Mouse (Mus musculus): ENCODE measurements around the gene Lbhd1. TPM values are rescaled to one million over a fixed set of nuclear protein-coding genes. Genes with fewer than 3 reads are reported as not detected.
"Not testable (repeated sequence)": the region's sequence is repeated elsewhere in the genome, so short reads cannot be mapped to it uniquely, and the experiment has no call there.

The Lbhd1 gene
- polyA plus RNA-seq, 1 experiment from 2014 or later, result 47.2 TPM

DNA sequence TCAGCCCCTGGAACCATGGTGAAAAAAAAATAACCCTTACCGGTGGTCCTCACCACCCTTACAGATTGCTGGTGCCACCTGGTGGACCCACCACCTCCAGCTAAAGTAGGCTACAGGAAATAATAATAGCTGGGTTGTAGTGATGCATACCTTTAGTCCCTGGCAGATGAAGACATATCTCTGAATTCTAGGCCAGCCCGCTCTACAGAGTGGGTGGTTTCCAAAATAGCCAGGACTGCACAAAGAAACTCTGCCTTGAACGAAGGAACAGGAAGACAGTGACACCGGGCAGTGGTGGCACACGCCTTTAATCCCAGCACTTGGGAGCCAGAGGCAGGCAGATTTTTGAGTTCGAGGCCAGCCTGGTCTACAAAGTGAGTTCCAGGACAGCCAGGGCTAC is 19.3 kb upstream of the Lbhd1 start:
- no peak overlapping the region for H3K9ac ChIP-seq (ENCODE audit: low read length)
- no peaks in the 10 kb centered on the region for H3K9me3 ChIP-seq (ENCODE audit: control insufficient read depth, low read length)
- no peak for ATAC-seq (ENCODE audit: low FRiP score, low TSS enrichment)
- H3K4me1 ChIP-seq (replicated peaks; ENCODE audit: control insufficient read depth, insufficient read depth), result no peaks in the 10 kb centered on the region
- no peaks in the 10 kb centered on the region for H3K27me3 ChIP-seq (ENCODE audit: control insufficient read depth, insufficient read depth, low read length)
- DNase-seq (ENCODE audit: low spot score), result no peak
- H3K4me2 ChIP-seq (replicated peaks; ENCODE audit: low read depth), result no peak overlapping the region
- H3K27ac ChIP-seq (replicated peaks), result no peak overlapping the region
- 78% methylated on average over 6 of the region's 6 CpGs for WGBS
- no peak overlapping the region for H3K4me3 ChIP-seq (ENCODE audit: low read depth, low read length)
- no peaks in the 10 kb centered on the region for H3K36me3 ChIP-seq (ENCODE audit: control insufficient read depth, insufficient read depth, low read length)
- TF ChIP-seq EP300 (optimal IDR thresholded peaks at IDR 0.05), result no peak
- TF ChIP-seq CTCF (IDR thresholded peaks at IDR 0.05; ENCODE audit: low read depth), result peak; percentile 8; the same call in 1 of the 2 replicates

DNA sequence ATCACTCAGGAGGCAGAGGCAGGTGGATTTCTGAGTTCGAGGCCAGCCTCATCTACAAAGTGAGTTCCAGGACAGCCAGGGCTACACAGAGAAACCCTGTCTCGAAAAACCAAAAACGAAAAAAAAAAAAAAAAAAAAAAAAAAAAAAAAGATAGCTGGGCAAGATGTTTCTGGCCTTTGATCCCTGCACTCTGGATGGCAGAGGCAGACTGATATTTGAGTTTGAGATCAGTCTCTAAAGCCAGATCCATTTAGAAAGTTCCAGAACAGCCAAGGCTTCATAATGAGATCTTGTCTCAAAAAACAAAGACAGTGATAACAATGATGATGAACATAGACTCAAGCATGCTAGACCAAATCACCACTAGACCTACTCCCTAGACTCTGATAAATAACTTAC is 13.2 kb upstream of the Lbhd1 start:
- peaks cover 18% of the 10 kb centered on the region for H3K36me3 ChIP-seq (ENCODE audit: control insufficient read depth, insufficient read depth, low read length)
- H3K9ac ChIP-seq (ENCODE audit: low read length); H3K27ac ChIP-seq (replicated peaks); H3K27me3 ChIP-seq (ENCODE audit: control insufficient read depth, insufficient read depth, low read length); H3K9me3 ChIP-seq (ENCODE audit: control insufficient read depth, low read length); DNase-seq (ENCODE audit: low spot score); H3K4me3 ChIP-seq (ENCODE audit: low read depth, low read length); ATAC-seq (ENCODE audit: low FRiP score, low TSS enrichment); H3K4me1 ChIP-seq (replicated peaks; ENCODE audit: control insufficient read depth, insufficient read depth): not testable (repeated sequence)
- H3K4me2 ChIP-seq (replicated peaks; ENCODE audit: low read depth), result peak overlapping the region; percentile 93; the same call in 1 of the 2 replicates
- 75% methylated on average over 1 of the region's 3 CpGs for WGBS

DNA sequence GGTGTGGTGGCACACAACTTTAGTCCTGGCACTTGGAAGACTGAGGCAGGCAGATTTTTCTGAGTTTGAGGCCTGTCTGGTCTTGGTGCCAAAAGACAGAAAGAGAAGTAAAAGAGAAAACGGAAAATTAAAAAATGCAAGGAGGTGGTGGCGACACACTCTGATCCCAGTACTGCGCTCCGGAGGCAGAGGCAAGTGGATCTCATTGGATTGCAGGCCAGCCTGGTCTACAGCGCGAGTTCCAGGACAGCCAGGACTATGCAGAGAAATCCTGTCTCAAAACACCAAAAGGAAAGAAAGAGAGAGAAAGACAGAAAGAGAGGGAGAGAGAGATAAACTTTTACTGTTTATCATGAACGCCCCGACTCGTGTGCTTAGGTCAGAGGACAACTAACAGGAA is 12.7 kb upstream of the Lbhd1 start:
- Histone ChIP-seq H3K9ac (ENCODE audit: low read length) (peak overlapping the region; percentile 57; the same call in 1 of the 2 replicates), H3K4me1 (replicated peaks; ENCODE audit: control insufficient read depth, insufficient read depth) (0 out of 2 replicates have a peak, but pooled peaks cover 6% of the 10 kb centered on the region), H3K4me2 (replicated peaks; ENCODE audit: low read depth) (peak overlapping the region; percentile 93), H3K4me3 (ENCODE audit: low read depth, low read length) (peak overlapping the region; percentile 98), H3K36me3 (ENCODE audit: control insufficient read depth, insufficient read depth, low read length) (peaks cover 23% of the 10 kb centered on the region), H3K27me3 (ENCODE audit: control insufficient read depth, insufficient read depth, low read length) (no peaks in the 10 kb centered on the region), H3K27ac (replicated peaks) (peak overlapping the region; percentile 77), H3K9me3 (ENCODE audit: control insufficient read depth, low read length) (no peaks in the 10 kb centered on the region)
- DNase-seq (ENCODE audit: low spot score) (no peak), ATAC-seq (ENCODE audit: low FRiP score, low TSS enrichment) (no peak)
- TF ChIP-seq CTCF (IDR thresholded peaks at IDR 0.05; ENCODE audit: low read depth) (no peak), EP300 (optimal IDR thresholded peaks at IDR 0.05) (no peak)
- 37% methylated on average over 9 of the region's 9 CpGs for WGBS

- Histone ChIP-seq H3K4me2 (replicated peaks; ENCODE audit: low read depth) (peak within 1 kb of the TSS; percentile 93), H3K9ac (ENCODE audit: low read length) (peak within 1 kb of the TSS; percentile 96), H3K27ac (replicated peaks) (peak within 1 kb of the TSS; percentile 96), H3K27me3 (ENCODE audit: control insufficient read depth, insufficient read depth, low read length) (no peaks in the 10 kb centered on the region), H3K4me3 (ENCODE audit: low read depth, low read length) (peak within 1 kb of the TSS; percentile 98), H3K9me3 (ENCODE audit: control insufficient read depth, low read length) (no peaks in the 10 kb centered on the region), H3K4me1 (replicated peaks; ENCODE audit: control insufficient read depth, insufficient read depth) (0 out of 2 replicates have a peak, but pooled peaks cover 6% of the 10 kb centered on the region), H3K36me3 (ENCODE audit: control insufficient read depth, insufficient read depth, low read length) (peaks cover 23% of the 10 kb centered on the region)
- DNase-seq (ENCODE audit: low spot score), result peak; percentile 97
- WGBS, result under 1% methylated on average over 56 of the region's 59 CpGs
- no peak for TF ChIP-seq CTCF (IDR thresholded peaks at IDR 0.05; ENCODE audit: low read depth)
- TF ChIP-seq EP300 (optimal IDR thresholded peaks at IDR 0.05), result peak; percentile 83
- peak; percentile 93 for ATAC-seq (ENCODE audit: low FRiP score, low TSS enrichment)
Observed at GRCm38 (mm10) chr19:8871267-8872186, 12.0 kb upstream of the Lbhd1 start, which contains the start of gene Ubxn1. Gene Ubxn1, plus strand, starts transcription at chr19:8871496.

DNA sequence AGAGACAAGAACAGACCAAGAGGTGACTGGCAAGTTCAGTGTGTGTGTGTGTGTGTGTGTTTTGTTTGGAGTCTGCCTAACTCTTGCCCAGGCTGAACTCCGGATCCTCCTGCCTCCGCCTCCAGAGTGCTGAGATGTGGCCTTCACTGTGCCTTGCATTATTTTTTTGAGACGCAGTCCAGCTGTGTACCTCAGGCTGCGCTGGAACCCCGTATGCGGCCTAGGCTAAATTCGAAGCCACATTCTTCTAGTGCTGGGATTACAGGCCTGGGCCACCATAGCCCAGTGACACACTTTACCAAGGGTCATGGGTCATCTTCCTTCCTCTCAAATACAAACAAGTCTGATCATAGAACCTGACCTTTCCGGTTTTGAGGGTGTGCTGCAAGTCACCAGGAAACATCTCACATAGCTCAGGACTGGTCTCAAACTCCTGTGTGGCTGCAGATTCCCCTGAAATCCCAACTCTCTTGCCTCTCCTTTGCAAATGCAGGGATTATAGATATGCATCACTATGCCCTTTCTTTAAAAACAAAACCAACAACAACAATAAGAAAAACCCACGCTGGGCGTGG is 11.2 kb upstream of the Lbhd1 start:
- WGBS, result 47% methylated on average over 10 of the region's 10 CpGs
- H3K36me3 ChIP-seq (ENCODE audit: control insufficient read depth, insufficient read depth, low read length), result peaks cover 23% of the 10 kb centered on the region

More for the DNA sequence above, 11.2 kb upstream of the Lbhd1 start:
- peak overlapping the region; percentile 93 for H3K4me2 ChIP-seq (replicated peaks; ENCODE audit: low read depth)
- peak overlapping the region; percentile 98 for H3K4me3 ChIP-seq (ENCODE audit: low read depth, low read length)
- DNase-seq (ENCODE audit: low spot score) (peak; percentile 33), ATAC-seq (ENCODE audit: low FRiP score, low TSS enrichment) (peak; percentile 25)
- peak overlapping the region; percentile 96 for H3K9ac ChIP-seq (ENCODE audit: low read length)
- peak overlapping the region; percentile 96 for H3K27ac ChIP-seq (replicated peaks)
- no peaks in the 10 kb centered on the region for H3K9me3 ChIP-seq (ENCODE audit: control insufficient read depth, low read length)
- 0 out of 2 replicates have a peak, but pooled peaks cover 6% of the 10 kb centered on the region for H3K4me1 ChIP-seq (replicated peaks; ENCODE audit: control insufficient read depth, insufficient read depth)
- H3K27me3 ChIP-seq (ENCODE audit: control insufficient read depth, insufficient read depth, low read length), result no peaks in the 10 kb centered on the region
- TF ChIP-seq EP300 (optimal IDR thresholded peaks at IDR 0.05), result no peak
- TF ChIP-seq CTCF (IDR thresholded peaks at IDR 0.05; ENCODE audit: low read depth), result no peak
